Mouse (Mus musculus): ENCODE results near the gene Arid3c. TPM values are rescaled to one million over a fixed set of nuclear protein-coding genes. Genes with fewer than 3 reads are reported as not detected.

Arid3c gene
- polyA plus RNA-seq, 1 experiment from 2014 or later: not detected

Other genes with a start within 250 kb of the Arid3c start
- 2.8 TPM in 2 replicates for gene AI464131, start 228.1 kb downstream of the Arid3c start, polyA plus RNA-seq (2014; fragmentation: Nextera tagmentation; extraction: Ambion mirVana)
- 0.30 TPM in 1 of 2 replicates, not detected in the other for gene 1110017D15Rik, start 213.8 kb downstream of the Arid3c start, polyA plus RNA-seq (2014; fragmentation: Nextera tagmentation; extraction: Ambion mirVana)
- gene Fam219a, start 161.6 kb downstream of the Arid3c start, polyA plus RNA-seq (2014; fragmentation: Nextera tagmentation; extraction: Ambion mirVana): 2.9 TPM in 2 replicates
- 1.6 and 1.8 TPM in 2 replicates for gene Dnaic1, start 161.4 kb downstream of the Arid3c start, polyA plus RNA-seq (2014; fragmentation: Nextera tagmentation; extraction: Ambion mirVana)
- 3.9 and 6.3 TPM in 2 replicates for gene Enho, start 90.8 kb downstream of the Arid3c start, polyA plus RNA-seq (2014; fragmentation: Nextera tagmentation; extraction: Ambion mirVana)
- gene Cntfr, start 34.1 kb downstream of the Arid3c start, polyA plus RNA-seq (2014; fragmentation: Nextera tagmentation; extraction: Ambion mirVana): 1.2 and 2.8 TPM in 2 replicates
- gene Il11ra1, start 31.2 kb downstream of the Arid3c start, polyA plus RNA-seq (2014; fragmentation: Nextera tagmentation; extraction: Ambion mirVana): 120 and 136 TPM in 2 replicates
- 47.1 and 48.6 TPM in 2 replicates for gene Rpp25l, start 17.6 kb downstream of the Arid3c start, polyA plus RNA-seq (2014; fragmentation: Nextera tagmentation; extraction: Ambion mirVana)
- 122 and 134 TPM in 2 replicates for gene Dctn3, start 8.0 kb downstream of the Arid3c start, polyA plus RNA-seq (2014; fragmentation: Nextera tagmentation; extraction: Ambion mirVana)
- 59.6 and 63.7 TPM in 2 replicates for gene Galt, start 24.1 kb upstream of the Arid3c start, polyA plus RNA-seq (2014; fragmentation: Nextera tagmentation; extraction: Ambion mirVana)
- gene Sigmar1, start 25.0 kb upstream of the Arid3c start, polyA plus RNA-seq (2014; fragmentation: Nextera tagmentation; extraction: Ambion mirVana): 56.8 and 57.0 TPM in 2 replicates
- 49.2 and 55.5 TPM in 2 replicates for gene Ccl27a, start 43.1 kb upstream of the Arid3c start, polyA plus RNA-seq (2014; fragmentation: Nextera tagmentation; extraction: Ambion mirVana)
- gene Gm21541, start 172.5 kb upstream of the Arid3c start, polyA plus RNA-seq (2014; fragmentation: Nextera tagmentation; extraction: Ambion mirVana): not detected in 2 replicates
- 1.1 and 1.2 TPM in 2 replicates for gene Gm20878, start 210.4 kb upstream of the Arid3c start, polyA plus RNA-seq (2014; fragmentation: Nextera tagmentation; extraction: Ambion mirVana)
- 0.19 and 0.20 TPM in 2 replicates for gene Fam205a4, start 234.9 kb upstream of the Arid3c start, polyA plus RNA-seq (2014; fragmentation: Nextera tagmentation; extraction: Ambion mirVana)

All from heart, embryonic 14.5 days (tissue).